Mouse (Mus musculus) layer of hippocampus, adult 2 months (tissue): ENCODE results near the gene Tsga10. TPM values are rescaled to one million over a fixed set of nuclear protein-coding genes. Genes with fewer than 3 reads are reported as not detected.

ENCODE experiments used
- DNase-seq, 2 experiments: peaks; one replicate each; pipeline ENCODE4 v3.0.0; 2022; ENCODE audit warnings: low spot score in 2 of 2
- H3K27ac ChIP-seq: fragments of 200-600 bp; 2 replicates; pipeline ENCODE4 v1.8.1; 2022
- H3K4me3 ChIP-seq: fragments of 200-600 bp; 2 replicates; pipeline ENCODE4 v1.8.1; 2022; ENCODE audit warnings: mild to moderate bottlenecking
- CTCF ChIP-seq: fragments of 200-600 bp; conservative IDR thresholded peaks from 2 replicates; pipeline ENCODE4 v1.8.1; 2022; ENCODE audit warnings: antibody characterized with exemption, mild to moderate bottlenecking, moderate library complexity
- total RNA-seq, 2 experiments: library from RNA; stranded (reverse); gene quantifications; 2 replicates each; pipeline ENCODE4 v1.2.3; 2021

Tsga10 gene
- total RNA-seq, 2 experiments from 2014 or later: 24.8 to 28.6 TPM

DNA sequence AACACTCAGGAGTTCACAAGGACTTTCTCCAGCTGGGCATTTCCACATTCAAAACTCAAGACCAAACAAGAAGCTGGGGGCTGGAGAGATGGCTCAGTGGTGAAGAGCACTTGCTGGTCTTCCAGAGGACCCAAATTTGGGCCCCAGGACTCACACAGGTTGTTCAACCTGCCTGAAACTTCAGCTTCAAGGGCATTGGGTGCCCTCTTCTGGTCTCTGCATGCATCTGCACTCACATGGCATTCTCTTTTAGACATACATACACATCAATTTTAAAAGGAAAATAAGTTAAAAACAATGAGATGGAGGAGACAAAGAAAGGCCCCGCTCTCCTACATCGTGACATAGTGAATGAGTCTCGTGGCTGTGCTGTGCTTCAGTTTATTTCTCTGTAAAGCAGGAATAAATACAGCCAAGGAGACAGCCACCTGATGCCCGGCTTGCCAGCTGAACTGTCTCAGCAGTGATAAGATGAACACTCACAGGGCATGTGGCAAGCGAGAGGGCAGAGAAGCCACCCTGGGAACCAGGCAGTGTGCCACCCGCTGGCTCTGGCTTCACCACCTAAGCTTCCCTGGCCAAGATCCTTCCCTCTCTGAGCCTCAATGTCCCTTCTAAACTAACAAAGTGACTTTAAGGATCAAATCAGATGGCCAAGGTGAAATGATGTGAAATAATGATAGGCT, 157.8 kb downstream of the Tsga10 start:
- TF ChIP-seq CTCF: peak; percentile 65
- no peak for DNase-seq
- Histone ChIP-seq H3K4me3 (no peak overlapping the region), H3K27ac (peak overlapping the region; percentile 72)

Other genes with a start within 250 kb of the Tsga10 start
- gene 2010300C02Rik, start 146.3 kb downstream of the Tsga10 start, total RNA-seq: 100 to 1,000 TPM; 399 to 415 TPM
- 1 to 10 TPM; 6.9 to 7.4 TPM for gene Lipt1, start 5.3 kb upstream of the Tsga10 start, total RNA-seq
- 10 to 100 TPM; 11.0 to 12.2 TPM for gene Mitd1, start 24.0 kb upstream of the Tsga10 start, total RNA-seq
- 100 to 1,000 TPM; 134 to 142 TPM for gene Mrpl30, start 24.0 kb upstream of the Tsga10 start, total RNA-seq
- not detected for gene Lyg2, start 50.1 kb upstream of the Tsga10 start, total RNA-seq
- gene Lyg1, start 91.3 kb upstream of the Tsga10 start, total RNA-seq: not detected
- gene Txndc9, start 131.5 kb upstream of the Tsga10 start, total RNA-seq: 10 to 100 TPM; 56.9 to 60.4 TPM
- gene Eif5b, start 131.6 kb upstream of the Tsga10 start, total RNA-seq: 10 to 100 TPM; 37.7 to 38.5 TPM